Mouse (Mus musculus) left cerebral cortex, adult 18-20 months (tissue): ENCODE measurements around the gene Spaca4. TPM values are rescaled to one million over a fixed set of nuclear protein-coding genes. Genes with fewer than 3 reads are reported as not detected.

ENCODE experiments used
- DNase-seq, 2 experiments: peaks; one replicate each; pipeline ENCODE4 v3.0.0; 2021 to 2022; ENCODE audit warnings: low spot score in 2 of 2, mixed read lengths in 1 of 2
- total RNA-seq, 2 experiments: library from RNA; stranded (reverse); gene quantifications; 2 replicates each; pipeline ENCODE4 v1.2.3; 2021

Spaca4 gene
- total RNA-seq, 2 experiments from 2014 or later, result not detected

DNA sequence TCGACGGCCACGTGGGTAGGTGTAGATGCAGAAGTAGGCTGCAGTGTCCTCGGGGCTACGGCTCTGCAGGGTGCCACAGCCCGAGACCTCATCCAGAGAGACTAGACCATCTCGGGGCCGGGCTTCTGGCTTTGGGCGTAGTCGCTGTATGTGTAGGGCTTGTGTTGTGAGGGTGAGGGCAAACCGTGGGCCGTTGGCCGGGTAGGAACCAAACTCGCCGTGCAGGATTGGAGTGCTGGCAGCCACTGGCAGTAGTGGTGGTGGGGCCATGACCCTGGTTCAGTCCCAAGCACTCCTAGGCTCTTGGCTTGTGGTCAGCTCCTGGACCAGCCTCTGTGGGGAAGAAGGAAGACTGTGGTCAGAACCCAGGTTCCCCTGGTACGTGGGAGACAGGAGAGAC lies 12.2 kb downstream of the Spaca4 start:
- no peak for DNase-seq

DNA sequence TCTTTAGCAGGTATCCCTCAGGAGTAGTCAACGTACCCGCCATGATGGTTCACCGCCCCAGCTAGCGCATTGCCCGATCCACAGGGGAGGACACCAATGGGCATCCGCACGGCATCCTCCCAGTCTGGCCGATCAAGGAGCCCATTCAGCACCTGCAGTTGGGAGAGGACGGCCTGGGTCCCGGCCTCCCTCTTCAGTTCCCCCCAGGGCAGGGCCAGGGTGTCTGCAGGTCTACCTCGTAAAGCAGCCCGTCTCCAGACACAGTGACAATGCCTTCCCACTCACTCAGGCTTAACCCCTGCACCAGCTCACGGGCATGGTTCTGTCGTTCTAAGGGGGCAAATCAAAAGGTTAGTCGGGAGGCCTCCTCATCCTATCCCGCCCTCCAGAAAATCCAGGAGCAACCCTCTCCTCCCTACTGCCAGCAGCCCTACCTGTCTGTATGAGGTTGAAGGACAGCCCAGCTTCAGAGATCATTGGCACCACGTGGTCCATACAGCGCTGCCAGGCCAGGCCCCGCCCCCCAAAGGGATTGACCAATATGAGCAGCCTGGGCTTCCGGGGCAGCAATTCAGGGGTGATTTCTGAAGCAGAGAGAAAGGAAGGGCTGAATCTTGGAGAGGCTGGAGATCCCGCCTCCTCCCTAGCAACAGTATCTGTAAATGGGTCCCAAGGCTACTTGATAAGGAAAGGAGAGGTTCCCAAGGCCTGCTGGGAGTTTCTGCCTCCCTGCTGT lies 13.4 kb downstream of the Spaca4 start:
- DNase-seq, result no peak

DNA sequence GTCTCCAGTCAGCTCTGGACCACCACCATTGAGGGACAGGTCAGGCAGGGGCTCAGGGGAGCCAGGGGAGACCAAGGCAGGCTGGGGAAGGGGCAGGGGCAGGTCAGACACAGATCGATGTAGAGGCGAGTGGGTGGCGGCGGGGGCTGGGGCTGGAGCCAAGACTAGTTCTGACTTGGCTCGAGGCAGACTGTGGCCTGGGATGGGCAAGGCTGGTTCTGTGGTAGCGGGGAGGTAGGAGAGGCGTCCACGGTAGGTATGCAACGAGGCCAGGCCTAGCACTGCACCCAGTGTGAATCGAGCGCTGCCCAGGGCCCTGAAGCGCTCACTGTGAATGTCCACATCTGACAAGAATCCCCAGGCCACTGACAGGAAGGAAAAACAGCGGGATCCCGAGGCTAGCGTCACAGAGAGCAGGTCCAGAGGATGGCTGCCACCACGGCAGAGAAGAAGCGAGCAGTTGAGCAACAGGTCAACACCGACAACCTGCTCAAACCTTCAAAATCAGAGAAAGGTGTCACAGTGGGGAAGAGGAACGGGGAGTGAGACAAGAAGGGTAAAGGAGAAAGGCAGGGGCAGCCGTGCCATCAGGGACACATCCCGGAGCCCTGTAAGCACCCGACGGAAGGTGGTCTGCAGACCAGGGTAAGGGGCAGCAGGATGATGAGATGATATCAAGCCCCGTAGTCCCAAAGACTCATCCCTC lies 14.1 kb downstream of the Spaca4 start:
- DNase-seq, result no peak

DNA sequence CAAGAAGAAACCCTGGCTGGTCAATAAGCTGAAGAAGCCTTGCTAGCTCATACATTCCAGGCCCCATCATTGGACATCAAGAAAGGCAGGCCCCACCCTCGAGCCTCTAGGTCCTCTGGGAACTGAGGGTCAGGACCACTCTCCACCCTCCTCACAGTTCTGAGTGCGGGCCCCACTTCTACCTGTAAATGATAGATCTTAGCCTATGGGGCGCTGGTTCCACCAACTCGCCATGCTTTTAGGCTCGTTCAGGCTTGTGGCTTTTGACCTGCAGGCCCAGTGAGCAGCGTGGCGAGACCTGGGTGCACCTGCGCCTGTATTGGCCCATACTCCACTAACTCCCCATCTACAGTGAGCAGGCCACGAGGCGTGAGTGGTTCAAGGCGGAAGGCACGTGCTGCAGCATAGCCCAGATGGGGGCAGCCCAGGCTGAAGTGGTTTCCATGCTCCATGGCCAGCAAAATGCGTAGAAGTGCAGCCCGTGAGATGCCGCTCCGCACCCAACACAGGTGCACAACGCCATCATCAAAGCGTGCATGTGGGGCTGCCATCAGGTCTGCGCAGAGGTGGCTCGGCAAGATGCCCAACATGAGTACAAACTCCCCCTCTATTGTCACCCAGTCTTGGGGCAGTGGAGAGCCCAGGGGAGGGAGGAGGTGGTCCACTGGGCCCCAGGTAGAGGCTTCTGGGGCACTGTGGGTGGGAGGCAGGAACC lies 15.0 kb downstream of the Spaca4 start:
- DNase-seq, result no peak

DNA sequence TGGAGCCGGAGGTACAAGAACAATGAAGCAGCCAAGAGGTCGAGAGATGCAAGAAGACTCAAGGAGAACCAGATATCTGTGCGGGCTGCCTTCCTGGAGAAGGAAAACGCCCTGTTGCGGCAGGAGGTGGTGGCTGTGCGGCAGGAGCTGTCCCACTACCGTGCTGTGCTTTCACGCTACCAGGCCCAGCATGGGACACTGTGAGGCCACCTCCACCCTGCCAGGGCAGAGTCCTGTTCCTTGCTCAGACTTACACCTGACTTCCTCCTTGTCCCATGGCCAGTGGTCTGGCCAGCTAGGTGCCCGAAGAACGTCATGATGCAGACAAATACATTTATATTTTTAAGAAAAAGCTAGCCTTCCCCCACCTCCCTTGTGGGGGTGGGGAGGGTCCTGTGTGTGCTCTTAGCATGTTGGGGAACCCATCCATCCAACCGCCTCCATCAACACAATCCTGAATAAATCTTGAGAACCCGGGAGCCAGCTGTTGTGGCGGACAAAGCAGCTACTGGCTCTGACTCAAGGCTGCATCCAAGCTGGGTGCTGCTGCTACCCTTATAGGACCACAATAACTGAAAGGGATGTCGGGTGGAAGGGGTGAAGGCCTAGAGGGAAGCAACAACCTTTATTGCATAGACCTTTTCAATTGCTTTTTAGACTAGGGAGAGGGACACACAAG lies 15.8 kb downstream of the Spaca4 start:
- DNase-seq, result no peak

DNA sequence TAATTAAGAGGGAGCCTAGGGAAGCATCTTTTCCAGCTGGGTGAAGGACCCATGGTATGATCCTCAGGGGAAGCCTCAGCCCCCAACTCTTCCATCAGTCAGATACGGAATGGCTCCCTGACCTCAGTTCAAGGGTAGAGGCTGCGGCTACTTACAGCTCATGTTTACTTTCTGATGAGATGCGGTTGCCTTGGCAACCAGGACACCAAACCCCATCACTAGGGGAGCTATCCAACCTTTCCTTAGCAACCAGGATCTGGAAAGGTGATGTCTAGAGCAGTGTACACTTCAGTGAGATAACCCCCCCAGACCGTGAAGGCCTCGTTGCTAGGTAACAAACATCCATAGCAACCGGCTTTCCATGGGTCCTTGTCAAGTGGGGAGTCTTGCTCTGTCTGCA lies 16.6 kb downstream of the Spaca4 start:
- DNase-seq, result no peak

DNA sequence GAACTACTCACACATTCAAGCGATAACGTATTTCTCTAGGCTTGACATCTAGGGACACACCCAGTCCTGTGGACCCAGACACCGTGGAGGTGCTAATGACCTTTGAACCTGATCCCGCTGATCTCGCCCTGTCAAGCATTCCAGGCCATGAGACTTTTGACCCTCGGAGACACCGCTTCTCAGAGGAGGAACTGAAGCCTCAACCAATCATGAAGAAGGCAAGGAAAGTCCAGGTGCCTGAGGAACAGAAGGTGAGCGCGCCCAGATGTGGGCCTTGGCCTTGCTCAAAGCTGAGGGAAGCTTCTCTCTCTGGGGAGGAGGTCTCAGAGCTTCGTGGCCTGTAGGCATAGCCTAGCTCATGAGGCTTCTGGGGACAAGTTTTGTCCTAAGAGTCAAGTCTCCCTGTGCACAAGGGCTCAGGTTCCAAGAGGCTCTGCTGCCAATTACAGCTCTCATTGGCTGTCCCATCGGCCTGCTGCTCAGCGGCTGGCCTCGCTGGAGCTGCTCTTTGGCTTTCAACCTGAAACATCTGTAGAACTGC lies 17.3 kb downstream of the Spaca4 start:
- no peak for DNase-seq

DNA sequence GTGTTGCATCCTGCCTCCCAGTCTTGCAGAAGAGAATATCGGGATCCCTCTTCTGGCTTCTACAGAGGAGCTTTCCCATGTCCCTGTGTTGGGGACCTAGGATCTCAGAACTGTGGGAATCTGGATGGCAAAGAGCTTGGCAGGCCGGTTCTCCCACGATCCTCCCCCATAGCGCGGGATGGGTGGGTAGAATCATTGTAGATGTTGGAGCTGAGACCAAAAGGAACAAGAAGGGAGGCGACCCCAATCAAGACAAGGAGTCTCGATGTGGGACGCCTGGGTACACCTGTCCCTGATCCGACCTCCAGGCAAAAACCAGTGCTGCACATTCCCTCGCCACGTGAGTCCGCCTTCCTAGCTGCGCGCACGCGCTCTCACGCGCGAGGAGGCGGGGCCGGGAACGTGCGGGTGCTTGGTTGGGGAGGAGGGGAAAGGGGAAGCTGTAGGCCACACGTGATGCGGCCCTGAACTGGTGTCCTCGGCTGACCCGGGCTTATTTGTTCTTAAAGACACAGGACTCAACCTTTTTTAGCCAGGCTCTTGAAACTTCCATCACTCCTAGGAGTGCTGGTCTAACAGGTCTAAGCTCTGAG lies 18.1 kb downstream of the Spaca4 start:
- peak; percentile 93 to 94 for DNase-seq

DNA sequence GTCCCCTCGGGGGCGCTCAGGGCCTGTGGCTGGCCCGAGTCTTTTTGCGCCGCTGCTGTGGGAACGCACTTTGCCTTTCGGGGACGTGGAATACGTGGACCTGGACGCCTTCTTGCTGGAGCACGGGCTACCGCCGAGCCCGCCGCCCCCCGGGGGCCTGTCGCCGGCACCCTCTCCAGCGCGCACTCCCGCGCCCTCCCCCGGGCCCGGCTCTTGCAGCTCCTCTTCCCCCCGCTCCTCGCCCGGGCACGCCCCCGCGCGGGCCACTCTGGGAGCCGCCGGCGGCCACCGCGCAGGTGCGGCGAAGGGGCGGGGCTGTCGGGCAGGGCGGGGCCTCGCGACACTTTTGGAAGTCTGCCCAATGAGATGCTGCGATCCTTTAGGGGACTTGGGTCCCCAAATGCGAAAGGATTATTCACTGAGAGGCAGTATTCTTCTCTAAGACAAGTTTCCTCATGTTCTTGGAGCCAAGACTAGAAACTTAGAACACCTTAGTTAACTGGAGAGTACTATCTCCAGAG lies 18.8 kb downstream of the Spaca4 start:
- peak; percentile 69 to 85 for DNase-seq

DNA sequence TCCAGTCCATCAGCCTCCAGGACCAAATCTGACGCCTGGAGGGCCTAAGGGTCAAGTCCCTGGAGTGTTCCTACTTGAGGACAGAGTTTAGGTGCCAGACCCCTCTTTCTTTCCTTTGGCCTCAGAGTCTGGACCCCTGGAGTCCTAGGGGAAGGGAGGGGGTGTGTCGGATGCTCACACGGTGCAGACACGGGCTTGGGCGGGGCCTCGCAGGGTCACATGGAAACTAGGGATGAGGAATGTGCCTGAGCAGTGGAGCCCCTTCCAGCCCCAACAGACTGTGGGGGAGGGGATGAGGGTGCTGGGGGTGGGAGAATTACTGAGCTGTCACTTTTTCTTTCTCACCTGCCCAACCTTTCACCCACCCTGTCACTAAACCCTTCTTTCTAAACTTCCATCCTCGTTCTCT lies 19.7 kb downstream of the Spaca4 start:
- peak; percentile 66 to 79 for DNase-seq

DNA sequence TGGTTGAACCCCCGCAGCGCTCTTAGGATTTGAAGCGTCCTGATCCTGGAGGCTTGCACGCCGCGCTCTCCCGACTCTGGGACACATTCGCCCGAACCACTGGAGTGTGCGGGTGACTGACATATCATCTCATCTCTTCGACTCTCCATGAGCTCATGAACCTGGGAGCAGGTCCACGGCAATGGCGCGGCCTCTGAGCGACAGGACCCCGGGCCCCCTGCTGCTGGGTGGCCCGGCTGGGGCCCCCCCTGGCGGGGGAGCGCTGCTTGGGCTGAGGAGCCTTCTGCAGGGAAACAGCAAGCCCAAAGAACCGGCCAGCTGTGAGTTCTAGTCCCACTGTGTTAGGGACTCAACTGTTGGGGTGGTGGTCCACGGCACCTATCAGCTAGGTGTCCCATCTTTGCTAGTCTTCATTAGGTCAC lies 20.2 kb downstream of the Spaca4 start:
- DNase-seq, result no peak

DNA sequence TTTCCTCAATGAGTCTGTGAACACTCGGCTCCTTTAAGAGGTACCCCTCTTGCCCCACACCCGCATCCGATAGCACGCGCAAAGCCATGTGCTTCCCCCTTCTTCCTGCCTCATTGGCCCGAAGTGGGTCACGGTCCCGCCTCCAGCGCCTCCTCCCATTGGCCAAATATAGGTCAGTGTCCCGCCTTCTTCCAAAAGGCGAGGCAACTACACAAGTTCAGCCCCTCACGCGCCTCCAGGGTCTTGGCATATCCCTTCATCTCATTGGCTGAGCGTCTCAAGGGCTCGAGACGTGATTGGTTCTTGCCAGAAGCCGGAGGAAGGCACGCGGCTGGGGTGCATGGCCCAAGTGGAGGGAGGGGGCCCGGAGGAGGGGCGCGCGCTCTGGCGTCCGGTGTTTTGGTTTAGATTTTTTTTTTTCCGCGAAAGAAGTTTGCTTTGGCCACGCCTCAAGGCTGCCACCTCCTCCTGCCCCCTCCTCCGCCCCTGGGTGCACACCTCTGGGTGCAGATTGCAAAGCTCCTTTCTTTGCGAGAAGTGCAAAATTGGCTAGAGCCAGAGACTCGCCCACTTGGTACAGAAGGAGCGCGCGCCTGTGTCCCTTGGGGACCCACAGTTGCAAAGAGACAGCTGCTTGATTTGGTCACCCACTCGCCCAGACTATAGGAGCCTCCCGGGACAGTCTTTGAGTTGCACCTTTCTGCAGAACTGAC lies 20.7 kb downstream of the Spaca4 start, which contains the start of gene Dbp:
Gene Dbp, plus strand, starts transcription at position 359 of the 713 bp plus-strand sequence.
- peak; percentile 99 for DNase-seq

DNA sequence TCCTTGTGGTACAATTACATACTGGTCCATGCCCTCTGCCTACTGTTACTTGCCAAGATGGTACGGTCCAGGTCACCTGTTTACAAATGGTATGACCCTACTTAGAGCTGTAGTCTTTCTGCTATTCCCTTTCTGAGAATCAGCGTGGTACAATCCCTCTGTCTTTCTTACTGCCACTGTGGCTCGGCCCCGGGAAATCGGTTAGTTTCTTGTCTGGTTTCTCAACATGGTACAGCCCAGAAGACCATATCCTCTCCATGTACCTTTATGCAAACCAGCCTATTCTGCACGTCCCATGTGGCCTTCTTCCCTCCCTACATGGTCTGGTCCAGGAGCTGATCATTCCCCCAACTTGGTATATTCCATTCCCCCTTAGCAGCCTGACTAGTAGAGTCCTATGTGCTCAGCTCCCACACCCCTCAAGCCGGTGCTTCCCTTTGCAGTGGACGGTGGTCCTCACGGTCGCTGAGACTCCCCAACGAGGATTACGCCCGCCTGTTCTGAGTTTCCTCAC lies 21.5 kb downstream of the Spaca4 start:
- DNase-seq, result peak; percentile 64 to 70

DNA sequence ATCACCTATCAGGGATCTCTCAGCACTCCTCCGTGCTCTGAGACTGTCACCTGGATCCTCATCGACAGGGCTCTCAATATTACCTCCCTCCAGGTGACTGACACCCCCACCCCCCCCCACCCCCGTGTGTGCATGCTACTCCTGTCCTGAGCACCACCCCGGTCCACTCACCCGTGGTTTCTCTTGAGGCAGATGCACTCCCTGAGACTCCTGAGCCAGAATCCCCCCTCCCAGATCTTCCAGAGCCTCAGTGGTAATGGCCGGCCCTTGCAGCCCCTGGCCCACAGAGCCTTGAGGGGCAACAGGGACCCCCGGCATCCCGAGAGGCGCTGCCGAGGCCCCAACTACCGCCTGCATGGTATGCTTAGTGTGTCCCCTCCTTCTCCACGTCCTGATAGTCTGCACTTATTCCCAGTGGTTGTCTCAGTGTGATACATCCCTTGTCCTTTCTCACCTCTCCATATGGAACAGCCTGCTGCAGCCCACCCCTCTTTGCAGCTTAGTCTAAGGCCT lies 22.0 kb downstream of the Spaca4 start:
- DNase-seq, result no peak

DNA sequence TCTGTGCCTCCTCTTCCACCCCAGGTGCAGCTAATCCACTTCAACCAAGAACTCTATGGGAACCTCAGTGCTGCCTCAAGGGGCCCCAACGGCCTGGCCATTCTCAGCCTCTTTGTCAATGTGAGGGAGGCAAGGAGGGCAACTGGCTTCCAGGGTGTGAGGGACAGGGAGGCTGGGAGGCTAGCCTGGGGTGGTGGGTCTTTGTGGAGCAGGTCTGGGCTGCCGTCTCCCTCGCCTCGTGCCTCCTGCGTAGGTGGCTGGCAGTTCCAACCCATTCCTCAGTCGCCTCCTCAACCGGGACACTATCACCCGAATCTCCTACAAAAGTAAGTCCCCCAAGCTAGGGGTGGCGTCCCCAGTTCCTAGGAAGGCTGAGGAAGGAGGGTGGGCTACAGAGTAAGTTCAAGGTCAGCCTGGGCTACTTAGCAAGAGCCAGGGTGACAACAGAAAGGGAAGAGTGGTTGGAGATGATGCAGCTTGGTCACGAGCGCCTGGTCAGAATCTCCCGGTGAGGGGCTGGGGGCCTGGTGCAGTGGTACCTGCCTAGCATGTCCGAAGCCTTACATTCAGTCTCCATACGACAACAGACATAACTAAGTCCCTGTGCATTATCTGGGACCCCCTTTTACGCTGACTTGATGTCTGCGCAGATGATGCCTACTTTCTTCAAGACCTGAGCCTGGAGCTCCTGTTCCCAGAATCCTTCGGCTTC lies 22.6 kb downstream of the Spaca4 start:
- no peak for DNase-seq

DNA sequence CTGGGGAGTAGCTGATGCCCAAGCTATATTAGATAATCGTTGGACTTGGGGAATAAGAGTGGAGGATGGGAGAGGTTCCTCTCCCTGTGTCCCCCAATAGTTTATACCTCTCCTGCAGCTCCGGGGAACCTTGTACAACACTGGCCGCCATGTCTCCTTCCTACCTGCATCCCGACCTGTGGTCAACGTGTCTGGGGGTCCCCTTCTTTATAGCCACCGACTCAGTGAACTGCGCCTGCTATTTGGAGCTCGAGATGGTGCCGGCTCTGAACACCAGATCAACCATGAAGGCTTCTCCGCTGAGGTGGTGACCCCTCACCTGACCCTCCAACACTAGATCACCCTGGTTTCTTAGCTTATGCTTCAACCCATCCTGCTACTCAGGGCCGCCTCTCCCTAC lies 23.3 kb downstream of the Spaca4 start:
- no peak for DNase-seq

DNA sequence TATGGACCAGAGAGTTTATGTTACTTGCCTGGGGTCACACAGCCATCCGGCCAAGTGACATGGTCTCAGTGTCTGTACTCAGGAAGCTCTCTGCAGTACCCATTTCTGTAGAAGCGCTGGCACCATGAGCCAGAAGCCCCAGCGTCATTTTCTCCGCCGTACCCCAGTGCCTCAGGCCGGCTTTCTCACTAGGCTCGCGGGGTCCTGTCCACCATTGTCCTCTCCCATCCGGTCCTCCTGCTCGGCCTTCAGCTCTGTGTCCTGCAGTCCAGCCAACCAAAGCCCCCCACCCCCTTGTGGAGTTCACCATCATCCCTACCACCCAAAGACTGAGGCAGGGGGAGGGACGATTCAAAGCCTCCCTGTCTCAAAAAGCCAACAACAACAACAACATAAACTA lies 24.0 kb downstream of the Spaca4 start:
- no peak for DNase-seq

DNA sequence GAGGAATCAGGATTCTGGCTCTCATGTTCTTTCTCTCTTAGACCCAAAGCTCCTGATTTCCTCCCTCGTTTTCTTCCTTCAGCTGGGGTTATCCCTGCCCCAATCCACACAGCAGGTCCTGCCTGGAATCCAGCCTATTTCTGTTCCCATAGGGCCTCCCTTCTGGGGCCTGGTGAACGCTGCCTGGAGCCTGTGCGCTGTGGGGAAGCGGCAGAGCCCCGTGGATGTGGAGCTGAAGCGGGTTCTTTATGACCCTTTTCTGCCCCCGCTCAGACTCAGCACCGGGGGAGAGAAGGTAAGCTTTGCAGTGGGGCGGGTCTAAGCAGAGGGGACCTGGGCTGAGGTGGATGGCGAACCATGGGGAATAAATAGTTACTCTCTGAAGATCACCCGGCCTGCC lies 24.5 kb downstream of the Spaca4 start:
- DNase-seq, result no peak
